Mouse (Mus musculus): Measurements from ENCODE around the gene Cldn20. TPM values are rescaled to one million over a fixed set of nuclear protein-coding genes. Genes with fewer than 3 reads are reported as not detected.

Cldn20 gene
- not detected for total RNA-seq (2021)
- long read RNA-seq, experiment 1, result 0 reads
- long read RNA-seq, experiment 2, result 0 reads

- intact Hi-C loops (cut with DNase I), result no loop called here
- no peak for DNase-seq
Observed at GRCm38 (mm10) chr17:3532254-3532653, at the start of gene Cldn20. Gene Cldn20 (plus strand): TSS chr17:3532554.

DNA sequence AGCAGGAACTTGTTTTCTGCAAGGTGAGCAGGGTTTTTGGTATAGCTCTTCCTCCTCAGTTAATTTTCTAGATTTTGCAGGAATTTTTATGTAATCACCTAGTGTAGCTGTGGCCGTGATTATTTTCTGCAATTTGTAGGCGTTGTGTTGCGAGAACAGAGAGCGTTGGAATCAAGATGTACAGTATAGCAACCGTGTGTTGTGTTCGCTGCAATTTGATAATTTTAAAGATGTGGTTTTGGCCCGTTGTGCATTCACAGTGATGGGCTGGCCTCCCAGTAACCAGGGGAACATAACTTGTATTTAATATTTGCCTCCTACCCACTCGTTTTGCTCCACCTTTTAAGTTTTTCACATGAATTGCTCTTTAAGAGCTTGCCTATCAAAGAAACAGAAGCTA is 49.3 kb upstream of the Cldn20 start:
- intact Hi-C loops (cut with DNase I), result no loop called here
- no peak for DNase-seq

GRCm38 (mm10) chr17:3485851-3486250 is 46.5 kb upstream of the Cldn20 start:
- intact Hi-C loops (cut with DNase I), result no loop called here
- DNase-seq, result no peak

- no peak for DNase-seq
- intact Hi-C loops (cut with DNase I), result no loop called here
Observed at GRCm38 (mm10) chr17:3487211-3487610, 45.1 kb upstream of the Cldn20 start.

- no peak for DNase-seq
- intact Hi-C loops (cut with DNase I), result no loop called here
Observed at GRCm38 (mm10) chr17:3487721-3488601, 44.4 kb upstream of the Cldn20 start.

- DNase-seq, result no peak
- intact Hi-C loops (cut with DNase I), result no loop called here
Observed at GRCm38 (mm10) chr17:3490216-3490895, 42.0 kb upstream of the Cldn20 start.

DNA sequence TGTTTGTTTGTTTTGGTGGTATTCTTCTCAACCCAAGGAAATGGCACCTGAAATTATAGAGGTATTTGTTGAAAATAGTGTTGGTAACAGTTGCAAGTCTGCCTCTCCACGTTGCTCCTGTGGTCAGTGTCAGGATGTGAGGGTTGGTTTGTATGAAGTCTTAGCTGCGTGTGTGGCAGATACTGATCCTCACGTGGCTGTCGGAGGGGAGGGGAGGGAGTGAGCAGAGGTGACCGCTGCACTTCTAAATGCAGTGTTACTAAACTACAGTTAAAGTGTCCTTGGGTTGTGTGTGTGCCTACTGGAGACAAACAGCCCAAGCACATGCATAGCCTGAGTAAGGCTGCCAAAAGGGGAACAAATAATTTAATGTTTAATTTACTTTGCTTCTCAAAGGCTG is 41.3 kb upstream of the Cldn20 start:
- DNase-seq, result no peak
- intact Hi-C loops (cut with DNase I), result no loop called here

DNA sequence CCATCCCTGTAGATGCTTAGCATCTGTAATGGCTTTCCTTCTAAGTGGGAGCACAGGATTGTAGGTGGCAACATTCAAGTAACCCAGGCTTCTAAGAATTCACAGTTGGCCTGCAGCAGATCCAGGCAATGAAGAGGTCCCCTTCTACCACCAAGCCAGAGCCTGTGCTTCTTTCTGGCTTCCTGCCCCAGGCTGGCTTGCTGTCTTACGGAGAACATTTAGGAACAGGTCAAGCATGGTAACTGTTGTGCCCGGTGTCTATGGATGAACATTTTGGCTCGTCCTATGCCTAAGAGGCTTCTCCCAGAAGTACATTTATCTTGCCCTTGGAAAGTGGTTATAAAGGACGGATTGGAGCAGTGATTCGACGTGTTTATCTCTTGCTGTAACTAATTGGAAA is 40.7 kb upstream of the Cldn20 start:
- intact Hi-C loops (cut with DNase I), result no loop called here
- no peak for DNase-seq

- intact Hi-C loops (cut with DNase I), result no loop called here
- DNase-seq, result no peak
Observed at GRCm38 (mm10) chr17:3495576-3495975, 36.8 kb upstream of the Cldn20 start.

DNA sequence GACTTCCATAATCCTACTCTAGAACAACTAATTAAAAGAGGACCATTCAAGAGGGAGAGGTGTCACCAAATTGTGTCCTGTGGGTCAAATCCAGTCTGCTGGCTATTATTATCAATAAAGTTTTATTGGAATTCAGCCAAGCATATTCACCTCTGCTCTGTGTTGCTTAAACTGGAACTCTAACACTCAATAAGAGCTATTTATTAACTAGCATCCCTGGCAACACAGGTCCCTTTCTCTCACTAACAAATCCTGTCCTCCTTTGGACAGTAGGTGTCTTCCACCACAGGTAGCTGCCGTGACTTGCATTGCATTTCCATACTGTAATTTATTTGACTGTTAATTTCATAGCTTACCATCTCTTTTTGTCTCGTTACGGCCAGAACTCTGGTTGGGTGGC is 36.3 kb upstream of the Cldn20 start:
- DNase-seq, result no peak
- intact Hi-C loops (cut with DNase I), result no loop called here

GRCm38 (mm10) chr17:3498086-3498485 is 34.3 kb upstream of the Cldn20 start:
- DNase-seq, result peak; percentile 7 to 37
- intact Hi-C loops (cut with DNase I), result no loop called here

GRCm38 (mm10) chr17:3498580-3498979 is 33.8 kb upstream of the Cldn20 start:
- DNase-seq, result no peak
- intact Hi-C loops (cut with DNase I), result no loop called here

- intact Hi-C loops (cut with DNase I), result no loop called here
- no peak for DNase-seq
Observed at GRCm38 (mm10) chr17:3499468-3499867, 32.9 kb upstream of the Cldn20 start.

DNA sequence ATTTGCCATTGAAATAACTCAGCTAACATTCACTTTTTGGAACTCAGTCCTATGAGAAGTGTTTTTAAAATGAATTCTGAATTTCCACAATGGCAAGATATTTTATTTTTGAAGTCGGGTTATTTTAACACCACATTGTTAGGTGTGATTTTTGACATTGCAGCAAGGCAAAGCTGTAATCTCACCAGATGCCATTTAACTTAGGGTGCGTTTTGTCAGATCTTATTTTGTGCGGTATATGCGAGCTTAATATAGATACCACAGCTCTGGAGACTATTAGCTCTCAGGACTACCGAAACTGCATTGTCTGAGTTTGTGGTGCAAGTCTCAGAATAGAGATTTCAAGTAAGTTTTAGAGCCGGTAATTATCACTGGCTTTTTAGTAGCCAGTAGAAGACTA is 32.3 kb upstream of the Cldn20 start:
- intact Hi-C loops (cut with DNase I), result no loop called here
- DNase-seq, result no peak

DNA sequence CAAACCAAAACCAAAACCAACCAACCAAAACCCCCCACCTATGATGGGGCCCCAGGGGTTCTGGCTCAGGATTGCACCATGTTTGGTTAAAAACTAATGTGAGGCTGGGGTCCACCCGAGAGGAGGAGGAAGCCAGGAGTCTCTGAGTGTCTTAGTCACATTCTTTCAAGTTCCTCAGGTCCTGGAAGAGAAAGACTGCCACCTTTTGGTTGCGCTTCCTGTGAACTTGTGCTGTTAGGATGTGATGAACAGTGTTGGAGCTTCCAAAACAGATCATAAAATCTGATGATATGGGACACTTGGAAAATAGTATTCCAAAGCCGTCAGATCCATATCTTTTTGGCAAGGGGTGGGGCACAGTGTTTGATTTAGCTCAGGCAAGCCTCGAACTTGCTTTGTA is 31.4 kb upstream of the Cldn20 start:
- intact Hi-C loops (cut with DNase I), result no loop called here
- DNase-seq, result no peak

- intact Hi-C loops (cut with DNase I), result loop anchor here (5.0 kb wide), 1 partner anchor 233 kb away; no protein-coding TSS in a partner anchor
- no peak for DNase-seq
Observed at GRCm38 (mm10) chr17:3505711-3506110, 26.6 kb upstream of the Cldn20 start.

GRCm38 (mm10) chr17:3506508-3506907 is 25.8 kb upstream of the Cldn20 start:
- intact Hi-C loops (cut with DNase I), result loop anchor here (5.0 kb wide), 1 partner anchor 234 kb away; no protein-coding TSS in a partner anchor
- no peak for DNase-seq

DNA sequence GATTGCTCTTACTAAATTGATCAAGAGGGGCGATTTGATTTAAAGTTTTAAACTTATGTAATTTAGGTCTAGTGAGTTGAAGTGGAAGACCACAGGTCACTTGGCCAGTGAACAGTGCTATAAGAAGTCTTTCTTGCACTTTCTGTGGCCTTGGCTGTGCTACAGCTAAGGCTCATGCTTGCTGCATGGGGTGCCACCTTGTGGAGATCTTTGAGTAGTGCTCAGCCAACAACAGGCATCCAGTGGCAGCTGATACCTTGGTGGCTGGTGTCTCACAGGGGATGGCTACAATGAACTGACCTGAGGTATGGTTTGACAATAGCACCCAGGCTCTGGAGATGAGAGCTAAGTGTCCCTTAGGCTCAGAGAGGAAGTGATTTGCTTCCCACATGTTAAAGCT is 22.5 kb upstream of the Cldn20 start:
- intact Hi-C loops (cut with DNase I), result loop anchor here (1.0 to 5.0 kb wide), 4 partner anchors 59 to 278 kb away; no protein-coding TSS in a partner anchor
- peak; percentile 47 to 74 for DNase-seq

DNA sequence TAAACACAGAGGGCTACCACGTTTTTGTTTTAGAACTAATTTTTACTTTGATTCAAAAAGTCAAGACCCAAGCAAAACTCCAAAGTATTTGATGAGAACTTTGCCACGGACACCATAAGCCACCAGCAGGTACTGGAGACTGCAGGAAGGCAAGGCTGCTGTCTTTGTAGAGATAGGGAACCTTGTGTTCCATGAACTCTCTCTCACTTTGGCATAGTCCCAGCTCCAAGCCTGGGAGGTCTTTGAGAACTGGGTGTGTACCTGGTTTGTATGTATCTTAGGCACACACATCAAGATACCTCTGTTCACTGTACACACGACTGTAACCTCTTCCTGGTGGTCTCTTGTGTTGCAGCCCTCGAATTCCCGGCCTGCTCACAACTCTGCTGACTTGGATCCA is 18.0 kb upstream of the Cldn20 start:
- no peak for DNase-seq
- intact Hi-C loops (cut with DNase I), result loop anchor here (5.0 kb wide), 1 partner anchor 282 kb away; no protein-coding TSS in a partner anchor

DNA sequence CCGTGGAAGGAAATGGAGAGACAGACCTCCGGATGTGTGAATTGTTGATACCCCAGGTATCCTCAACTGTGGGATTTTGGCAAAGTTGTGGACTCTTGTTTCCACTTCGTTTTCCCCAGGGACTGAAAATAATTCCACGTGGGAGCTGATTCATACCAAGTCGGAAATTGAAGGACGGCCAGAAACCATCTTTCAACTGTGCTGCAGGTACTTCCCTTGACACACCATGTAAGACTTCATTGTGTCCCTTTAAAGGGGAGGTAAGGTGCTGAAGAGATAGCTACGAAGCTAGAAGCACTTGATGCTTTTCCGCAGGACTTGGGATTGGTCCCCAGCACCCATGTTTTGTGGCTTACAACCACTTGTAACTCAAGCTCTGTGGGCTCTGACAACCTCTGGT is 16.5 kb upstream of the Cldn20 start:
- no peak for DNase-seq
- intact Hi-C loops (cut with DNase I), result no loop called here

DNA sequence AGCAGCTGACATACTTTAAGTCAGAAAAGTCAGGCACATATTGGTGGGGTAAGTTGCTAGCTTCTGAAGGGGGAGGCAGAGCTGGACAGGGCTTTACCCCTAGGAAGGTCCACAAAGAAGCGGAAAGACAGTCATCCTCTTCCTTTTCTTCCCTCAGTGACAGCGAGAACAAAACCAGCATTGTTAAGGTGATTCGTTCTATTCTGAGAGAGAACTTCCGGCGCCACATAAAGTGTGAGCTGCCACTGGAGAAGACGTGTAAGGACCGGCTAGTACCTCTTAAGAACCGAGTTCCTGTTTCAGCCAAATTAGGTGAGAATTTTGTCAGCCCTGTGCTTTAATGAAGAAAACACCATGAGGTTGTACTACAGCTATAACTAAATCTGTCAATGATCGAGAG is 15.9 kb upstream of the Cldn20 start:
- no peak for DNase-seq
- intact Hi-C loops (cut with DNase I), result no loop called here

DNA sequence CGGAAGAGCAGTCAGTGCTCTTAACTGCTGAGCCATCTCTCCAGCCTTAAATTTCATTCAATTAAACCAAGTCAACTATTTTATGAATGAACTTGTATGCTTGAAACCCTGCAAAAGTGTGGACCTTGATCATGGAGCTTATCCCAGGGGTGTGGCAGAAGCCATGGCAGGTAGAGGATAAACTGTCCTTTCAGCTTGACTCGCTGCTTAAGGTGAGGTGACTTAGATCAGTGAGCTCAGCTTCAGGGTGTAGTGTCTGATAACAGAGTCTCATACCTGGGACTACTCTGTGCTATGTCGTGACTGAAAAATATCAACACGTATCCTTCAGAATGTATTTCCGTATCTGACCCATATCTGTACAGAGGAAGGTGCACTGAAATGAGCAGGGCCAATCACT is 12.0 kb upstream of the Cldn20 start:
- no peak for DNase-seq
- intact Hi-C loops (cut with DNase I), result no loop called here

Data from heart, postnatal 14 days (tissue).